Mouse (Mus musculus) right cerebral cortex, adult 18-20 months (tissue): ENCODE results near the gene Olfr709-ps1.
A peak's percentile ranks its signal among the peaks of the same experiment; 100 is the strongest.
"Not testable (repeated sequence)": the region's sequence is repeated elsewhere in the genome, so short reads cannot be mapped to it uniquely, and the experiment has no call there.

Experiments
- DNase-seq: peaks from one replicate; pipeline ENCODE4 v3.0.0; 2022; ENCODE audit warnings: mixed read lengths

The Olfr709-ps1 gene

GRCm38 (mm10) chr7:106932119-106932518 lies at the start of gene Olfr709-ps1:
Gene Olfr709-ps1 (minus strand): TSS chr7:106932219.
- DNase-seq, result no peak

GRCm38 (mm10) chr7:106975353-106975752 lies 43.3 kb upstream of the Olfr709-ps1 start, which contains the start of gene Olfr711:
Gene Olfr711 (minus strand): TSS chr7:106975453.
- DNase-seq, result no peak

- DNase-seq, result not testable (repeated sequence)
Observed at GRCm38 (mm10) chr7:106967503-106967902, 35.5 kb upstream of the Olfr709-ps1 start.

- no peak for DNase-seq
Observed at GRCm38 (mm10) chr7:106963837-106964236, 31.8 kb upstream of the Olfr709-ps1 start, which contains the start of gene Olfr6. Gene Olfr6 (minus strand): TSS chr7:106963937.

GRCm38 (mm10) chr7:106948212-106948611 lies 16.2 kb upstream of the Olfr709-ps1 start, which contains the start of gene Olfr710:
Gene Olfr710 (minus strand): TSS chr7:106948312.
- no peak for DNase-seq

- DNase-seq, result peak; percentile 0
Observed at GRCm38 (mm10) chr7:106920961-106921360, 11.1 kb downstream of the Olfr709-ps1 start.

- no peak for DNase-seq
Observed at GRCm38 (mm10) chr7:106907676-106908075, 24.3 kb downstream of the Olfr709-ps1 start, which contains the start of gene Olfr1532-ps1. Gene Olfr1532-ps1 (plus strand): TSS chr7:106908001.

GRCm38 (mm10) chr7:106901141-106901540 lies 30.9 kb downstream of the Olfr709-ps1 start, which contains the start of gene Olfr707:
Gene Olfr707 (minus strand): TSS chr7:106901241.
- DNase-seq, result not testable (repeated sequence)

GRCm38 (mm10) chr7:106888062-106888461 lies 44.0 kb downstream of the Olfr709-ps1 start, which contains the start of gene Olfr706:
Gene Olfr706 (minus strand): TSS chr7:106888162.
- no peak for DNase-seq

GRCm38 (mm10) chr7:106876791-106877190 lies 55.2 kb downstream of the Olfr709-ps1 start, which contains the start of gene Olfr705:
Gene Olfr705 (minus strand): TSS chr7:106876891.
- DNase-seq, result no peak
